Mouse (Mus musculus): ENCODE measurements around the gene Exosc1.

The Exosc1 gene

GRCm38 (mm10) chr19:41913774-41914591 is 19.2 kb downstream of the Exosc1 start:
- DNase-seq (ENCODE audit: inconsistent ontology term) = peak; percentile 71

DNA sequence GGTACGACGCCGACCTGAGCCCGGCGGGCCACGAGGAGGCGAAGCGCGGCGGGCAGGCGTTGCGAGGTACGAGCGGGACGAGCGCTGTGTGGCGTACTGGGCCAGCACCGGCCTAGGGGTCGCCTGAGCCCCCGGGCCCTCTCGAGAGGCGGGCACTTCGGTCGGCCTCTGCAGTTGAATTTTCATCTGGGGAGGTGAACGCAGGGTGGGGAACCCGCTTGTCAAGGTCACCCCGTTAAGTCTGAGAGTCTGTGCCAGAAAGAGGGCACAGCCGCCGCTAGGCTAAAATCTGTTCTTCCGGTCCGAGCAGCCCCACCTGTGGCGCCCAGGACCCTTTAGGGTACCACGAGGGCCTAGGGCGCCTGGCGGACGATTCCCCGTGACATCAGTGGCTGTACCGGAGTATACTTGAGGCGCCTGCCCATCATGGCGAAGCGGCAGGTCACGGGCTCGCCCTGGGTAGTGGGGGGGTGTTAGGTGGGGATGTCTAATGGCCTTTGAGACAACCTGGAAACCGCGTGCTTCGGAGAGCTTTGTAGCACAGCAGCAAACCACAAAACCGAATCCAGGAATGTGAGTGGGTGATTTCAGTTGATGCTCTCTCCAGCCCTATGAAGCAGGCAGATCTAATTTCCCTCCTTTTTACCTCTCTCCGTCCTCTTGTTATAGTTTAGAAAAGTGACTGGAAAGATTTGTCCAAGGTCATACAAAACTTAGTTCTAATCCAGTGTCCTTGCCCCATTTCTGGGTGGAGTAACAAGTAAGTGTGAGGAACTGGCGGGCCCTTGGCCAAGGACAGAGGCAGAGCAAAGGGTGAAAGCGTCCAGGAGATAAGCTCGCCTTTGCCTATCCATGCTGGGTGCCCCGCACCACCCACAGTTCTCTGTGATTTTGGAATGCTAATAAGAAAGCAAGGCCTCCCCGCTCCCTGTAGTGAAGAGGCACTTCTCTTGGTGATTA is 20.8 kb downstream of the Exosc1 start:
- peak; percentile 65 for DNase-seq (ENCODE audit: inconsistent ontology term)

DNA sequence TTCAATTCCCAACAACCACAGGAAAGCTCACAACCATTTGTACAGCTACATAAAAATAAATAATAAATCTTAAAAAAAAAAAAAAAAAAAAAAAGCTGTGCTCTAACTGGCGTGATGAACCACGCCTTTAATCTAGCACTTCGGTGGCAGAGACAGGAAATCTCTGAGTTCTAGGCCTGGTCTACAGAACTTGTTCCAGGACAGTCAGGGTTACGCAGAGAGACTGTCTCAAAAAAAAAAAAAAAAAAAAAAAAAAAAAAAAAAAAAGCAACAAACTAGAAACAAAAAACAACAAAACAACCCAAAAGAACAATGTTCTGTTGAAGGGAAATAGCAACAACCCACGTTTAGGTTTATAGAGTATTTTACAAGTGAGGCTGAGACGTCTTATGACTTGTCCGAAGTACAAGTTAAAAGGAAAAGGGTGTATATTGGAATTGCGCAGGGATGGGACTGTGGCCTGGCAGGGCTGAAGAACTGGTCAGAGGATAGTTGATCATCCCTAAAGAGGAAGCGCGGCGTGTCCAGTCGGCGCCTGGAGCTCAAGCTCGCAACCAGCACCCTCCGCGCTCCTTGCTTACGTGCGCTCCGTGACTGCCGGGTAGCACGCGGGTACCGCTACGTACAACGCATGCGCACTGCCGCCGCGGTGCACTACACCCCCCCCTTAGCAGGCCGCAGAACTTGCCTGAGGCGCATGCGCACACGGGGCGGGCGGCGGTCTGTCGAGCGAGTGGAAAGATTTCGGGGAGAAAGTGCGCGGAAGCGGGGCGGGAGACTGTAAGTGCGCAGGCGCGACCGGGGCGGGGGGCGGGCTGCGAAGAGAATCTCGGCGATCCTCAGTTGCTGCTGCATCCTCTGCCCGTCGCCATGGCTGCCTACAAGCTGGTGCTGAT is 21.8 kb downstream of the Exosc1 start, which contains the start of gene Pgam1:
TSS of gene Pgam1 (plus strand) at position 746 of the 896 bp plus-strand sequence.
- peak; percentile 99 for DNase-seq (ENCODE audit: inconsistent ontology term)

DNA sequence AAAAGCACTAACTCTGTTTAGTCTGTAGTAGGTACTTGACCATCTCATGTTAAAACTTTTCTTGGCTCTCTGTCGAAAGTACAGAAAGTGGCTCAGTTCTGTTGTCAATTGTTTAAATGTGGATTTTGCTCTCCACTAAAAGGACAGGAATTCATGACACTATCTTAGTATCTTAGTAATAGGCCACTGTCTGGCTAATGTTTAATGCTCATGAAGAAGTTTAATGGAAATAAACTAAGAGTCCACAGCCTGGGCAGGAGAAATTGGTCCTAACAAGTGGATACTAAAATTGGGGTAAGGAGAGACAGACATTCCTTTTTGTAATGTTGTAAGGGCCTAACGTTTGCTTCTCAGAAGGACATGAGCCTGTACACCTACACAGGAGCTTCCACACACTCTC is 22.8 kb downstream of the Exosc1 start:
- no peak for DNase-seq (ENCODE audit: inconsistent ontology term)

- no peak for DNase-seq (ENCODE audit: inconsistent ontology term)
These were observed 24.5 kb downstream of the Exosc1 start for GRCm38 (mm10) chr19:41908736-41909135.

- no peak for DNase-seq (ENCODE audit: inconsistent ontology term)
These were observed 26.0 kb downstream of the Exosc1 start for GRCm38 (mm10) chr19:41907079-41907760.

- DNase-seq (ENCODE audit: inconsistent ontology term) = no peak
These were observed 26.7 kb downstream of the Exosc1 start for GRCm38 (mm10) chr19:41906311-41907078.

GRCm38 (mm10) chr19:41905246-41905645 is 28.0 kb downstream of the Exosc1 start:
- no peak for DNase-seq (ENCODE audit: inconsistent ontology term)

GRCm38 (mm10) chr19:41902848-41903593 is 30.2 kb downstream of the Exosc1 start:
- DNase-seq (ENCODE audit: inconsistent ontology term) = no peak

- DNase-seq (ENCODE audit: inconsistent ontology term) = no peak
These were observed 31.5 kb downstream of the Exosc1 start for GRCm38 (mm10) chr19:41901696-41902095.

GRCm38 (mm10) chr19:41900495-41901090 is 32.6 kb downstream of the Exosc1 start:
- no peak for DNase-seq (ENCODE audit: inconsistent ontology term)

- DNase-seq (ENCODE audit: inconsistent ontology term) = peak; percentile 45
These were observed 34.4 kb downstream of the Exosc1 start for GRCm38 (mm10) chr19:41898860-41899259.

DNA sequence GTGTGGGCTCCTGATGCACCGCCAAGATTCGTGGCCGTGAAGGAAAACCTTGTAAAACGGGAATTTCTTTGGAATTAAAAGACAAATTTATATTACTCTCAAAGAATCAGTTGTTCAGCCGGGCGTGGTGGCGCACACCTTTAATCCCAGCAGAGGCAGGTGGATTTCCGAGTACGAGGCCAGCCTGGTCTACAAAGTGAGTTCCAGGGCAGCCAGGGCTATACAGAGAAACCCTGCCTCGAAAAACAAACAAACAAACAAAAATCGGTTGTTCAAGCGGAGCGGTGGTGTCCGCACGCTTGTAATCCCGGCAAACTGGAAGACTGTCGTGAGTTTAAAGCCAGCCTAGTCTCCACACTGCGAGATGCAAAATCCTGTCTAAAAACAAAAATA is 36.9 kb downstream of the Exosc1 start:
- DNase-seq (ENCODE audit: inconsistent ontology term) = no peak

DNA sequence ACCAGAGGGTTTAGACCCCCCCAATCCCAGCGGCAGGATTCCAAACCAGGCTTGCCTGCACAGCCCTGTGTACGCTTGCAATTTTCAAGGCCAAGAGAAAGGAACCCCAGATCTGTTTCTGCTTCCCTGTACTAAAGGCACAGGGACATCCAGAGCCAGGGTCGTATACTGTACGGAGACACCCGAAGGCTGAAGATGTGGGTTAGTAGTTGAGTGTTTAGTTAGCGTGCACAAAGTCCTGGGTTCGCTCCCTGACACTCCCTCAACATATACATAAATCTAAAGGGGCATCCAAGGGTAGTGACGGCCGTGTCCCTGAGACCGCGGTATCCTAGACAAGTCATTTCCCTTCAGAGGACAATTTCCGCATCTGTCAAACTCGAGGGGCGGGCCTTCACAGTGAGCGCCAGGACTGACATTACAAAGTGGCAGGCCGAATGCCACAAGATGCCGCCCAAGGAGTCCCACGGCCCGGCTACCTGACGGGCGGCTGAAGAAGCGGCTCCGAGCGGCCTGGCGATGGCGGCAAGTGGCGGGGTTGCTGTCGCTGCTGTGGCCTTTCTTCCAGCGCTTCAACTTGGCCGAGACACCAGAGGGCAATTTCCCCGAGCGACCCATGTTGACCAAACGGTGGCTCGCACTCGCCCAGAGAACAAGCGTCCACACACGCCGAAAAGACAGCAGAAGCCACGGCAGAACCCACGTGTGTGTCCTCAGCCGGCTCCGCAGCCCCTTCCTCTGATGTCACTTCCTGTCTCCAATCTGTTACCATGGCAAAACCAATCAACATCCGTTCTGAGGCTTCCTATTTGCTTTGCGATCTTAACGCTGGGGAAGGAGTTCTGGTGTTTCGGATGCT is 37.5 kb downstream of the Exosc1 start, which contains the start of gene Rrp12:
TSS of gene Rrp12 (minus strand) at position 714 of the 859 bp plus-strand sequence.
- DNase-seq (ENCODE audit: inconsistent ontology term) = peak; percentile 91

- peak; percentile 40 for DNase-seq (ENCODE audit: inconsistent ontology term)
These were observed 38.3 kb downstream of the Exosc1 start for GRCm38 (mm10) chr19:41894959-41895358.

GRCm38 (mm10) chr19:41888191-41888590 is 45.0 kb downstream of the Exosc1 start:
- DNase-seq (ENCODE audit: inconsistent ontology term) = no peak

DNA sequence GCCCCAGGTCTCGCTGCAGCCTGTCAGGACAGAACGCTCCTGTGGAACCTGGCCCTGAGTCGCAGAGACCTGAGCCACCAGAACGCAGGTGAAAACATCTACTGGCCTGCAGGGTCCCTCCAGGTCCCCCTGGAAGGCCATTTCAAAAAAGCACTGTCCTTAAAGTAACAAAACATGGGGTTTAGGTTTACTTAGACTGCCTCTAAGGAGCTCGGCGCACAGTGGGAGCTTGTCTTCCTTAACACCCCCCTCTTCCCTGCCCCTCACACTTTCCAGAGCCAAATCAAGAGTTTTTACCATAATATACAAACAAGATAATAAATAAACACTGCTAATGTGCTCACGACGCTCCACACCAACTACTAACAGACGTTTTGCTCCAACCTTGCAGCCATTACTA is 49.3 kb downstream of the Exosc1 start:
- DNase-seq (ENCODE audit: inconsistent ontology term) = no peak

GRCm38 (mm10) chr19:41881842-41882241 is 51.4 kb downstream of the Exosc1 start:
- no peak for DNase-seq (ENCODE audit: inconsistent ontology term)
